Mouse (Mus musculus): ENCODE measurements around the gene Ccdc102a.

Gene Ccdc102a

GRCm38 (mm10) chr8:94875096-94875870, 42.6 kb downstream of the Ccdc102a start:
- peaks cover 26% of the 10 kb centered on the region for H3K27me3 ChIP-seq (ENCODE audit: insufficient read depth, low read length)
- no peaks in the 10 kb centered on the region for H3K36me3 ChIP-seq (ENCODE audit: insufficient read depth, low read length)
- no peak for TF ChIP-seq CTCF (conservative IDR thresholded peaks at IDR 0.05; ENCODE audit: low read length)
- H3K9me3 ChIP-seq (ENCODE audit: low read length), result no peaks in the 10 kb centered on the region
- H3K4me3 ChIP-seq (replicated peaks; ENCODE audit: low read length), result peak overlapping the region; percentile 81
- H3K4me1 ChIP-seq (replicated peaks; ENCODE audit: low read depth, low read length), result peaks cover 43% of the 10 kb centered on the region

DNA sequence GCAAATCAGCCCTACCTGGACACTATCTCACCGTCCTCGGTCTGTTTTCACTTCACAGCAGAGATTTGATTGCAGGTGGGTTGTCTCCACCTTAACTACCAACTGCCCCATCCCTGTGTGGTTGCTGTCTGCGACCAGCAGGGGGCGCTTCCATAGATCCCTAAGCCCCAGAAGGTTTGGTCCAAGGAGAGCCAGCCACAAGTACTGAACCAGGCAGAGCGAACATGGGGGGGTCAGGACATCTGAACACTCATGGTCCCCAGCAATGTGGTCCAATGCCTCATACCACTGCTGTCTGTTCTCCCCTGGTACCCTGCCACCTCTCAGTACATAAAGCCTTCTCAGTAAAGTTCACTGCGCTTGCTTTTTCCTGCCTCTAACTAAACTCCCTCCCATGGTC, 43.5 kb downstream of the Ccdc102a start:
- Histone ChIP-seq H3K4me1 (replicated peaks; ENCODE audit: low read depth, low read length) (peaks cover 51% of the 10 kb centered on the region), H3K4me3 (replicated peaks; ENCODE audit: low read length) (no peak overlapping the region), H3K36me3 (ENCODE audit: insufficient read depth, low read length) (no peaks in the 10 kb centered on the region), H3K9me3 (ENCODE audit: low read length) (no peaks in the 10 kb centered on the region), H3K27me3 (ENCODE audit: insufficient read depth, low read length) (peaks cover 33% of the 10 kb centered on the region)
- TF ChIP-seq CTCF (conservative IDR thresholded peaks at IDR 0.05; ENCODE audit: low read length) (peak; percentile 94), NANOG (IDR thresholded peaks at IDR 0.05; ENCODE audit: borderline replicate concordance, low read length) (no peak)

GRCm38 (mm10) chr8:94872576-94872975, 45.3 kb downstream of the Ccdc102a start:
- Histone ChIP-seq H3K27me3 (ENCODE audit: insufficient read depth, low read length) (peaks cover 34% of the 10 kb centered on the region), H3K4me1 (replicated peaks; ENCODE audit: low read depth, low read length) (peaks cover 54% of the 10 kb centered on the region), H3K9me3 (ENCODE audit: low read length) (no peaks in the 10 kb centered on the region), H3K4me3 (replicated peaks; ENCODE audit: low read length) (no peak overlapping the region), H3K36me3 (ENCODE audit: insufficient read depth, low read length) (peaks cover 4% of the 10 kb centered on the region)
- TF ChIP-seq NANOG (IDR thresholded peaks at IDR 0.05; ENCODE audit: borderline replicate concordance, low read length) (no peak), CTCF (conservative IDR thresholded peaks at IDR 0.05; ENCODE audit: low read length) (no peak), POU5F1 (IDR thresholded peaks at IDR 0.05; ENCODE audit: borderline replicate concordance, low read length) (no peak)

DNA sequence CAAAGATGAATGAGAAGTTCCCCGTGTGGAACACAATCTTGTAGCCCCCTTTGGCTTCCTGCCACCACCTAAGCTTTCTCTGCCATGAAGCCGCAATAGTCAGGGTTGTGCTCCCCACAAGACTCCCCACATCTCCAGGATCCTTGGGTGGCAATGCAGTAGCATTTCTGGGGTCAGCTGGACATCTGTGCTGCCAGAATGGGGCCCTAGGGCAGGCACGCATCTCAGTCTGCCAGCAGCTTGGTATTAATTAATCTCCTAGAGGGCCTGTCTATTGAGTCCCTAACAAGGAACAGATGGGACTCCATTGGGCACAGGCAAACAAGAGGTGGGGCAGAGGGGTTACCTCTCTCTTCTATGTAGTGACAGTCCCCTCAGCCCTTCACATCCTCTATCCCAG, 45.7 kb downstream of the Ccdc102a start:
- Histone ChIP-seq H3K4me1 (replicated peaks; ENCODE audit: low read depth, low read length) (peaks cover 57% of the 10 kb centered on the region), H3K9me3 (ENCODE audit: low read length) (no peaks in the 10 kb centered on the region), H3K36me3 (ENCODE audit: insufficient read depth, low read length) (peaks cover 9% of the 10 kb centered on the region), H3K27me3 (ENCODE audit: insufficient read depth, low read length) (peaks cover 34% of the 10 kb centered on the region), H3K4me3 (replicated peaks; ENCODE audit: low read length) (no peak overlapping the region)
- TF ChIP-seq NANOG (IDR thresholded peaks at IDR 0.05; ENCODE audit: borderline replicate concordance, low read length), result no peak
- no peak for TF ChIP-seq CTCF (conservative IDR thresholded peaks at IDR 0.05; ENCODE audit: low read length)
- TF ChIP-seq POU5F1 (IDR thresholded peaks at IDR 0.05; ENCODE audit: borderline replicate concordance, low read length), result no peak

DNA sequence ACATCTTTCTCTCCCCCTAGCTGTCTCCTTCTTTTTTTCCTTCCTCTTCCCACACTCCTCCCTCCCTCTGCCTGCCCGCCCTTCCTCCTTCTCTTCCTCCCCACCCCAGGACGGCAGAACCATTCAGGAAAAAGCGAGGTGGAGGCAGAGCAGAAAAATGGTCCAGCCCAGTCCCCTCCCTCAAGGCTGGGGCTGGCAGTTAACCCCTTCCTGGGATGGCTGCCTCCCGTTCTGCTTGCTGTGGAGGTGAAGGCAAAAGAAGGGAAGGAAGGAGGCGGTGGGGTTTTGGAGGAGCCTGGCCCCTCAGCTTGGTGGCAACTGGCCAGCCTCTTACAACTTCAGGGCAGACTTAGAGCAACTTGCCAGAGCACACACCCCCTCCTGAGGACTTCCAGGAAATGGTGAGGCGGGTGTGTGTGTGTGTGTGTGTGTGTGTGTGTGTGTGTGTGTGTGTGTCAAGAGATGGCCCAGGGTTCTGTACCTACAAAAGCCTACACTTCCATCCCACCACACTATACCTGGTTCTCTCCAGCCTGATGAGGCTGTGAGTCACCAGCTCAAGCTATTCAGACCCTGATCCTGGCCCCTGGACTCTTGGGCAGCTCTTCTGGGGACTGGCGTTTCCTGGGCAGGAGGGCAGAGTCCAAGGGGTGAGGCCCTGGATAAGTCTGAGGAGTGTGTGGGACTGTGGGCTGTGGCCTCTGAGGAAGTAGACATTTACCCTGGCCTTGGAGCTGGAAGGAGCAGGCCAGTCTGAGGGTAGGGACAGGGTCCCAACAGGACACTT, 46.6 kb downstream of the Ccdc102a start:
- Histone ChIP-seq H3K4me3 (replicated peaks; ENCODE audit: low read length) (peak overlapping the region; percentile 69), H3K4me1 (replicated peaks; ENCODE audit: low read depth, low read length) (peaks cover 58% of the 10 kb centered on the region), H3K36me3 (ENCODE audit: insufficient read depth, low read length) (peaks cover 17% of the 10 kb centered on the region), H3K27me3 (ENCODE audit: insufficient read depth, low read length) (peaks cover 34% of the 10 kb centered on the region), H3K9me3 (ENCODE audit: low read length) (no peaks in the 10 kb centered on the region)
- TF ChIP-seq POU5F1 (IDR thresholded peaks at IDR 0.05; ENCODE audit: borderline replicate concordance, low read length) (no peak), CTCF (conservative IDR thresholded peaks at IDR 0.05; ENCODE audit: low read length) (no peak), NANOG (IDR thresholded peaks at IDR 0.05; ENCODE audit: borderline replicate concordance, low read length) (no peak)

- peak overlapping the region; percentile 69 for H3K4me3 ChIP-seq (replicated peaks; ENCODE audit: low read length)
These were observed 47.3 kb downstream of the Ccdc102a start for GRCm38 (mm10) chr8:94870474-94871107.

GRCm38 (mm10) chr8:94870003-94870402, 47.9 kb downstream of the Ccdc102a start:
- Histone ChIP-seq H3K27me3 (ENCODE audit: insufficient read depth, low read length) (peaks cover 25% of the 10 kb centered on the region), H3K36me3 (ENCODE audit: insufficient read depth, low read length) (peaks cover 30% of the 10 kb centered on the region), H3K4me1 (replicated peaks; ENCODE audit: low read depth, low read length) (peaks cover 59% of the 10 kb centered on the region), H3K9me3 (ENCODE audit: low read length) (no peaks in the 10 kb centered on the region), H3K4me3 (replicated peaks; ENCODE audit: low read length) (no peak overlapping the region)
- TF ChIP-seq NANOG (IDR thresholded peaks at IDR 0.05; ENCODE audit: borderline replicate concordance, low read length) (no peak), CTCF (conservative IDR thresholded peaks at IDR 0.05; ENCODE audit: low read length) (no peak), POU5F1 (IDR thresholded peaks at IDR 0.05; ENCODE audit: borderline replicate concordance, low read length) (no peak)

More at GRCm38 (mm10) chr8:94870474-94871107, 47.3 kb downstream of the Ccdc102a start:
- TF ChIP-seq POU5F1 (IDR thresholded peaks at IDR 0.05; ENCODE audit: borderline replicate concordance, low read length) (no peak), CTCF (conservative IDR thresholded peaks at IDR 0.05; ENCODE audit: low read length) (no peak), NANOG (IDR thresholded peaks at IDR 0.05; ENCODE audit: borderline replicate concordance, low read length) (no peak)
- peaks cover 59% of the 10 kb centered on the region for H3K4me1 ChIP-seq (replicated peaks; ENCODE audit: low read depth, low read length)
- H3K9me3 ChIP-seq (ENCODE audit: low read length), result no peaks in the 10 kb centered on the region
- peaks cover 24% of the 10 kb centered on the region for H3K36me3 ChIP-seq (ENCODE audit: insufficient read depth, low read length)
- peaks cover 31% of the 10 kb centered on the region for H3K27me3 ChIP-seq (ENCODE audit: insufficient read depth, low read length)

DNA sequence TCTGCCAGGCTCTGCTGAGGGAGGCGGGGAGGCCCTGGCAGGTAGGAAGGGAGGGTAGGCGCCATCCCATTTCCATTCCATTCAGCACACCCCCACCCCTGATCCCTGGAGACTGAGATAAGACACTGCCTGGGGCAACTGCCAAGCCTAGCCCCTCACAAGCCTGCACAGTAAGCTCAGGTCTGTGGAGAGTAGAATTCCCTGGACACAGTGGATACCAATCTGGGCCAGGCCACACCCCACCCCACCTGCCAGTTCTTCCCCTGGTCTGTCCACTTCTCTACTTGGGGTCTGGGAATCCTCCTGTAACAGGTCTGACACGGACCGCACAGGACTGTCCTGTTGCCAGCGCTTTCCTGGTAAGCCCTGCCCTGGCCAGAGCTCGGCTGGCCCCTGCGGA, 48.8 kb downstream of the Ccdc102a start:
- H3K4me1 ChIP-seq (replicated peaks; ENCODE audit: low read depth, low read length), result peaks cover 57% of the 10 kb centered on the region
- peaks cover 38% of the 10 kb centered on the region for H3K36me3 ChIP-seq (ENCODE audit: insufficient read depth, low read length)
- TF ChIP-seq CTCF (conservative IDR thresholded peaks at IDR 0.05; ENCODE audit: low read length) (no peak), NANOG (IDR thresholded peaks at IDR 0.05; ENCODE audit: borderline replicate concordance, low read length) (no peak), POU5F1 (IDR thresholded peaks at IDR 0.05; ENCODE audit: borderline replicate concordance, low read length) (no peak)
- H3K9me3 ChIP-seq (ENCODE audit: low read length), result no peaks in the 10 kb centered on the region
- no peak overlapping the region for H3K4me3 ChIP-seq (replicated peaks; ENCODE audit: low read length)
- peaks cover 19% of the 10 kb centered on the region; the same call in 1 of the 2 replicates for H3K27me3 ChIP-seq (ENCODE audit: insufficient read depth, low read length)
